Mouse (Mus musculus) erythroblast, embryonic 14.5 days (primary cell): ENCODE measurements around the gene Foxp1.

ENCODE experiments used
- GATA1 ChIP-seq: IDR thresholded peaks from 2 replicates; pipeline ENCODE4 v1.6.1; 2012; ENCODE audit warnings: low read length, inconsistent platforms, mixed read lengths
- TAL1 ChIP-seq: IDR thresholded peaks from 3 replicates; pipeline ENCODE4 v1.6.1; 2012; ENCODE audit warnings: low read length, inconsistent platforms, mixed read lengths

DNA sequence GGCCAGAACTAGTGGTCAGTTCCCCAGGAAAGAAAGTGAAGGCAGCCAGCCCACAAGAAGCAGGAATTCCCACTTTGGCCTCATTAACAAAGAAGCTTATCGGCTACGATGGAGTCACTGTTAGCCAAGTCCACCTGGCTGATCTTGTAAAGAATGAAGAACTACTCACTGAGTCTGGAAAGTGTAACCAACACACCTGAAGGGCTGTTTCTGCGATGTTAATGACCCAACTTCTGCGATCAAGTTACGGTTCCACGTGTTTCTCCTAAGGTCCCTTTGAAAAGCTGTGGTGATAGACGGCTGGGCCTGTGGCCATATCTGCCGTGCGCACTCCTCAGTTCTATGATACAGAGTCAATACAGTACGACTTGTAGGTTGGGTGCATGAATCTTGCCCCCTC is 33.1 kb downstream of the Foxp1 start:
- TF ChIP-seq GATA1 (no peak), TAL1 (no peak)
